Mouse (Mus musculus) liver, adult 2 months (tissue): ENCODE data around the gene Wipf3.

ENCODE experiments used
- CTCF ChIP-seq: fragments of 200-500 bp; IDR thresholded peaks from 2 replicates; pipeline ENCODE4 v1.5.1; 2011; ENCODE audit warnings: low read depth, low read length, control low read depth
- POLR2A ChIP-seq: fragments of 200-500 bp; IDR thresholded peaks from 2 replicates; pipeline ENCODE4 v1.6.1; 2011; ENCODE audit warnings: low read length, control low read depth; ENCODE audit not compliant: insufficient read depth; ENCODE audit errors: extremely low read depth

DNA sequence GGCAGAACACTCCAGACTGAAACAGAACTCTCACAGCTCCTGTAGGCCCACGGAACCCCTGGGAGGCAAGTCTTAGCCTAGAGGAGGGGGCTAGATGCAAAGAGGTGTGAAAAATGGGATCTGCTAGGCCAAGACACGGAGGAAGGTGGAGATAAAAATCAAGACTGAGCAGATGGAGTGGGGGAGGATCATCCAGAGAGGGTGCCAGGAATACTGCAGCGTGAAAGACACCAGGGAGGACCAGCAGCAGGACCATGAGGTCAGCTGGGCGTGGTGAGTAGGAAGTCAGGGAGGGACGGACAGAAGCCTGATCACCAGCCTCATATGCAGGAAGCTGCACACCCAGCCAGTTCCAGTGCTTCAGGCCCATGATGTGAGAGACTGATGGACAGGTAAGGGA lies 89.4 kb downstream of the Wipf3 start:
- TF ChIP-seq CTCF (no peak), POLR2A (no peak)
